ENCODE assay signal across 8 mouse cellular contexts in the genomic region with DNA sequence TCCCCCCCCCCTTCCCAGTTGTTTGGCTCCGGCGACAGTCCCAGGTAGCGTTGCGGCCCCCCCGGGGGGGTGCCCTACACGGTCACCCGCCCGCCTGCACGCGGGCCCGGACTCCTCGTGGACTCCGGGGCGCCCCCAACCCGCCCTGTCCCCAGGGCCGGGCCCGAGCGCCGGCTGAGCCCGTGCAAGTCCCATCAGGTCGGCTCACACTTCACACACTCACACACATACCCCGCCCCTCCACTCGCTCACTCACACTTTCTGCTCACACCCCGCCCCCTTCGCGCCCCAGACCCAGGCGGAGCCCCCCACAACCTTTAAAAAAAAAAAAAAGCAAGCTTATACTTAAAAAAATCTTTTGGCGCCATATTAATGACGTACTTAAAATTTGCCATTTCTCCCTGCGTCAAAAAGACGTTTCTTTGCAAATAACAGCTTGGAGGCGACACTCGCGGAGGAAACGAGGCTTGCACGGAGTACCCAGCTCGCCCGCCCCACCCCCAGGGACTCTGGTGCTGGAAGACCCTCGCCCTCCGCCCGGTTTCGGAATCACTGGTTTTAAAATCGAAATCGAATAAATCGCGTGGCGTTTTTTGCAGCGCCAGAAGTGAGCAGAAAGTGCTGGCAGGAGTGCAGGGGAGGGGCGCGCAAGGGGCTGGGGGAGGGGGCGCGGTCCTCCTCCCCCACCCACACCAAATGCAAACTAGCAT. TPM values are rescaled to one million over a fixed set of nuclear protein-coding genes. Genes with fewer than 3 reads are reported as not detected.
DNase-seq lines count a peak whose midpoint lies in the region; ATAC-seq and TF ChIP-seq lines count a peak whose summit lies in the region.

No protein-coding gene starts in this region.

- H3K4me1 ChIP-seq in hindbrain, embryonic 16.5 days (ENCODE audit: control insufficient read depth, insufficient read depth, low read depth, low read length) = peaks cover 12% of the 10 kb centered on the region

- no peaks in the 10 kb centered on the region for H3K36me3 ChIP-seq in hindbrain, embryonic 16.5 days (ENCODE audit: control insufficient read depth, insufficient read depth, low read length)

- peak; percentile 48 for ATAC-seq in hindbrain, embryonic 16.5 days

- intact Hi-C loops in gastrocnemius, adult 2 months (cut with DNase I) = loop anchor here (1.0 to 5.0 kb wide), 4 partner anchors 19 to 147 kb away; a partner anchor contains a TSS

- H3K9ac ChIP-seq in hindbrain, embryonic 16.5 days (ENCODE audit: low read depth, low read length) = peak overlapping the region; percentile 78

- peak overlapping the region; percentile 98 for H3K4me2 ChIP-seq in hindbrain, embryonic 16.5 days (ENCODE audit: low read length)

- H3K27ac ChIP-seq in gastrocnemius, adult 2 months = peak overlapping the region; percentile 98
- peak overlapping the region; percentile 75 for H3K27ac ChIP-seq in hindbrain, embryonic 16.5 days (ENCODE audit: low read depth, low read length)

- DNase-seq in MN1 (ENCODE audit: low spot score) = peak; percentile 89
- DNase-seq in cerebellum, postnatal 10 days = peak; percentile 71 to 75
- peak; percentile 89 for DNase-seq in gastrocnemius, adult 2 months
- DNase-seq in left cerebral cortex, adult 18-20 months (ENCODE audit: low spot score in 2 of 2) = peak; percentile 65 to 82
- peak; percentile 90 for DNase-seq in lung, postnatal 36 days
- DNase-seq in retina, postnatal 1 day = peak; percentile 62
- DNase-seq in thymus, postnatal 36 days = peak; percentile 83 to 89

- WGBS in hindbrain, embryonic 16.5 days = 1% methylated on average over 38 of the region's 52 CpGs

- H3K4me3 ChIP-seq in gastrocnemius, adult 2 months = peak overlapping the region; percentile 89
- peak overlapping the region; percentile 71 for H3K4me3 ChIP-seq in hindbrain, embryonic 16.5 days (ENCODE audit: low read length)

- peaks cover 3% of the 10 kb centered on the region for H3K27me3 ChIP-seq in hindbrain, embryonic 16.5 days (replicated peaks; ENCODE audit: control insufficient read depth, insufficient read depth, low read length)

- no peaks in the 10 kb centered on the region for H3K9me3 ChIP-seq in hindbrain, embryonic 16.5 days (ENCODE audit: control insufficient read depth, low read length)

- TF ChIP-seq CTCF in gastrocnemius, adult 2 months (IDR thresholded peaks at IDR 0.05) = no peak

RNA-seq across cellular contexts. Expression of a gene that starts 0.5 kb away (rescaled TPM):
- total RNA-seq in gastrocnemius, adult 2 months (2021) = 1 to 10 TPM; 7.8 to 7.9 TPM
- polyA plus RNA-seq in hindbrain, embryonic 16.5 days (2015; fragmentation: Nextera tagmentation; extraction: Ambion mirVana) = 1.1 TPM in 2 replicates
- total RNA-seq in left cerebral cortex, adult 18-20 months (2021) = 10 to 100 TPM; 65.4 to 70.5 TPM

Comparison
In these comparisons a context has a peak if more than half of its experiments do, and no peak if none do; other contexts are left out.
1. Peak in every context shown above with its lines: DNase-seq, ATAC-seq, H3K4me3 ChIP-seq and H3K27ac ChIP-seq.
2. RNA of a gene that starts 0.5 kb away (total RNA-seq): 65.4 to 70.5 TPM in left cerebral cortex, adult 18-20 months; 7.8 to 7.9 TPM in gastrocnemius, adult 2 months; every median in the first group is over 4 times any median in the second.